ENCODE assay signal across 8 mouse cellular contexts in the genomic region with DNA sequence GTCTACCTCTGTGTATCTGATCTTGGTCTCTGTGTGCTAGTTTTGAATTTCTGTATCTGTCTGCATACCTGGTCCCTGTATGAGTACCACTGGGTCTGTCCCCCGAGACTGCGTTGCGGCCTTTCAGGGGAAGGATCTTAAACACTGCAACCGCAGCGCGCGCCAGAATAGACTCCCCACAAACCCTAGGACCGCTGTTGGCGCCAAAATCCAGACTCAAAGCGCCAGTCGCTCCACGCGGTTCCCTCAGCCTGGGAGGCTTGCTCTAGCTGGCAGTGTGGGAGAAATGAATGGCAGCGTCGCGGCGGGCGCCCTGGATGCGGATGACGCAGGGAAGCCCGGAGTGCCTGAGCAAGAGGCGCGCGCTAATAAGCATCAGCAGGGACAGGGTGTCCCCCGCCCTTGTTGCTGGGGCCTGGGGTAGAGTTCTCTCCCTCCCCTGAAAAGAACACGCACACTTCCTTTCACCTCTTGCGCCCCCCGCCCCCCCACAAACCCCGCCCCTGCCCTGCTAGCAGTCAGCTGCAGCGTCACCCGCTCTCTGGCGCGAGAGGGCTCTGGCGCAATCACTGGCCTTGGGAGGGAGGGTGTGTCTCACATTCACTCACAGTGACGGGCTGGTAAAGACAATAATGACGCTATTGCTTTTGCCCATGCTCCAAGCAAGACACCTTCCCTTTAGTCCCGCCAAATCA. TPM values are rescaled to one million over a fixed set of nuclear protein-coding genes. Genes with fewer than 3 reads are reported as not detected.
DNase-seq lines count a peak whose midpoint lies in the region; ATAC-seq lines count a peak whose summit lies in the region.

No protein-coding gene starts in this region.

- no peaks in the 10 kb centered on the region for H3K36me3 ChIP-seq in forebrain, embryonic 16.5 days (ENCODE audit: control insufficient read depth, insufficient read depth)
- H3K36me3 ChIP-seq in hindbrain, embryonic 12.5 days: no peaks in the 10 kb centered on the region

- H3K9me3 ChIP-seq in forebrain, embryonic 16.5 days (ENCODE audit: control insufficient read depth, low read length): no peaks in the 10 kb centered on the region
- H3K9me3 ChIP-seq in hindbrain, embryonic 12.5 days (replicated peaks): no peaks in the 10 kb centered on the region

- H3K4me3 ChIP-seq in forebrain, embryonic 16.5 days (replicated peaks; ENCODE audit: low read length): peak overlapping the region; percentile 78
- peak overlapping the region; percentile 82 for H3K4me3 ChIP-seq in hindbrain, embryonic 12.5 days

- WGBS in forebrain, embryonic 16.5 days: under 1% methylated on average over 36 of the region's 37 CpGs
- under 1% methylated on average over 36 of the region's 37 CpGs for WGBS in hindbrain, embryonic 12.5 days

- H3K4me2 ChIP-seq in forebrain, embryonic 16.5 days (ENCODE audit: low read length): peak overlapping the region; percentile 92
- peak overlapping the region; percentile 95 for H3K4me2 ChIP-seq in hindbrain, embryonic 12.5 days (replicated peaks)

- peak; percentile 51 for DNase-seq in layer of hippocampus, adult 11-12 months (ENCODE audit: low spot score)
- DNase-seq in layer of hippocampus, adult 9-10 months (ENCODE audit: low spot score): no peak
- peak; percentile 84 for DNase-seq in cerebellum, adult 11-12 months
- peak; percentile 55 to 69 for DNase-seq in layer of hippocampus, postnatal 36 days
- peak; percentile 68 for DNase-seq in right cerebral cortex, postnatal 14 days

- peak; percentile 52 for ATAC-seq in forebrain, embryonic 16.5 days
- peak; percentile 47 for ATAC-seq in hindbrain, embryonic 12.5 days (ENCODE audit: low FRiP score)
- peak; percentile 76 for ATAC-seq in megakaryocyte, adult 5-6 weeks (ENCODE audit: poor library complexity, severe bottlenecking)

- peak overlapping the region; percentile 72 for H3K9ac ChIP-seq in forebrain, embryonic 16.5 days (replicated peaks; ENCODE audit: low read depth, low read length)
- H3K9ac ChIP-seq in hindbrain, embryonic 12.5 days: peak overlapping the region; percentile 89

- H3K27ac ChIP-seq in forebrain, embryonic 16.5 days (ENCODE audit: low read length): peak overlapping the region; percentile 92
- H3K27ac ChIP-seq in hindbrain, embryonic 12.5 days: peak overlapping the region; percentile 93

- no peaks in the 10 kb centered on the region for H3K27me3 ChIP-seq in forebrain, embryonic 16.5 days (replicated peaks; ENCODE audit: control insufficient read depth, insufficient read depth, low read length)
- peaks cover 14% of the 10 kb centered on the region for H3K27me3 ChIP-seq in hindbrain, embryonic 12.5 days

- H3K4me1 ChIP-seq in forebrain, embryonic 16.5 days (replicated peaks; ENCODE audit: control insufficient read depth, insufficient read depth, low read length): peaks cover 16% of the 10 kb centered on the region
- peaks cover 25% of the 10 kb centered on the region for H3K4me1 ChIP-seq in hindbrain, embryonic 12.5 days

RNA-seq across cellular contexts. Expression of gene Camk2n2, which starts 1.1 kb away (rescaled TPM):
- polyA plus RNA-seq in forebrain, embryonic 16.5 days (2015; fragmentation: Nextera tagmentation; extraction: Ambion mirVana): 18.8 and 22.5 TPM in 2 replicates
- 9.1 TPM in 2 replicates for polyA plus RNA-seq in hindbrain, embryonic 12.5 days (2016; fragmentation: Nextera tagmentation; extraction: Ambion mirVana)
- 10 to 100 TPM; 83.0 to 88.3 TPM for total RNA-seq in layer of hippocampus, postnatal 36 days (2021)
- total RNA-seq in megakaryocyte, adult 5-6 weeks (2015): 0.29 and 0.32 TPM in 2 replicates
- total RNA-seq in megakaryocyte, adult 5-6 weeks (2017): 0.95 TPM in 1 of 2 replicates, not detected in the other

RNA-seq across cellular contexts. Expression of gene Ece2, which starts 7.5 kb away (rescaled TPM):
- 12.4 and 17.0 TPM in 2 replicates for polyA plus RNA-seq in forebrain, embryonic 16.5 days (2015; fragmentation: Nextera tagmentation; extraction: Ambion mirVana)
- polyA plus RNA-seq in hindbrain, embryonic 12.5 days (2016; fragmentation: Nextera tagmentation; extraction: Ambion mirVana): 7.7 and 10.2 TPM in 2 replicates
- 10 to 100 TPM; 28.4 to 29.2 TPM for total RNA-seq in layer of hippocampus, postnatal 36 days (2021)
- total RNA-seq in megakaryocyte, adult 5-6 weeks (2015): not detected in 2 replicates
- not detected in 2 replicates for total RNA-seq in megakaryocyte, adult 5-6 weeks (2017)

RNA-seq across cellular contexts. Expression of gene Alg3, which starts 10.6 kb away (rescaled TPM):
- polyA plus RNA-seq in forebrain, embryonic 16.5 days (2015; fragmentation: Nextera tagmentation; extraction: Ambion mirVana): 30.9 and 34.0 TPM in 2 replicates
- polyA plus RNA-seq in hindbrain, embryonic 12.5 days (2016; fragmentation: Nextera tagmentation; extraction: Ambion mirVana): 40.0 and 42.6 TPM in 2 replicates
- 10 to 100 TPM; 11.9 to 13.2 TPM for total RNA-seq in layer of hippocampus, postnatal 36 days (2021)
- 15.3 and 21.9 TPM in 2 replicates for total RNA-seq in megakaryocyte, adult 5-6 weeks (2015)
- total RNA-seq in megakaryocyte, adult 5-6 weeks (2017): 7.4 and 10.7 TPM in 2 replicates

RNA-seq across cellular contexts. Expression of gene Gm49333, which starts 10.7 kb away (rescaled TPM):
- not detected in 2 replicates for polyA plus RNA-seq in forebrain, embryonic 16.5 days (2015; fragmentation: Nextera tagmentation; extraction: Ambion mirVana)
- 0.20 TPM in 1 of 2 replicates, not detected in the other for polyA plus RNA-seq in hindbrain, embryonic 12.5 days (2016; fragmentation: Nextera tagmentation; extraction: Ambion mirVana)
- total RNA-seq in layer of hippocampus, postnatal 36 days (2021): not detected
- not detected in 2 replicates for total RNA-seq in megakaryocyte, adult 5-6 weeks (2015)
- not detected in 2 replicates for total RNA-seq in megakaryocyte, adult 5-6 weeks (2017)

RNA-seq across cellular contexts. Expression of gene Eef1akmt4, which starts 10.7 kb away (rescaled TPM):
- 15.4 and 16.4 TPM in 2 replicates for polyA plus RNA-seq in forebrain, embryonic 16.5 days (2015; fragmentation: Nextera tagmentation; extraction: Ambion mirVana)
- 16.6 and 20.1 TPM in 2 replicates for polyA plus RNA-seq in hindbrain, embryonic 12.5 days (2016; fragmentation: Nextera tagmentation; extraction: Ambion mirVana)
- 1 to 10 TPM; 2.5 to 2.9 TPM for total RNA-seq in layer of hippocampus, postnatal 36 days (2021)
- total RNA-seq in megakaryocyte, adult 5-6 weeks (2015): 12.1 and 12.2 TPM in 2 replicates
- 1.9 and 3.7 TPM in 2 replicates for total RNA-seq in megakaryocyte, adult 5-6 weeks (2017)

Comparison
In these comparisons a context has a peak if more than half of its experiments do, and no peak if none do; other contexts are left out.
1. RNA of gene Camk2n2, which starts 1.1 kb away (total RNA-seq): 83.0 to 88.3 TPM in layer of hippocampus, postnatal 36 days; 0.29 to 0.95 TPM in megakaryocyte, adult 5-6 weeks; every median in the first group is over 10 times any median in the second.
2. RNA of gene Ece2, which starts 7.5 kb away (total RNA-seq): 28.4 to 29.2 TPM in layer of hippocampus, postnatal 36 days; not detected in megakaryocyte, adult 5-6 weeks; every median in the first group is over 10 times any median in the second.
3. Peak in every context shown above with its lines, with median percentiles within 50 percentile points of each other: ATAC-seq.